Mouse (Mus musculus): Measurements from ENCODE around the gene Rbm8a.

DNA sequence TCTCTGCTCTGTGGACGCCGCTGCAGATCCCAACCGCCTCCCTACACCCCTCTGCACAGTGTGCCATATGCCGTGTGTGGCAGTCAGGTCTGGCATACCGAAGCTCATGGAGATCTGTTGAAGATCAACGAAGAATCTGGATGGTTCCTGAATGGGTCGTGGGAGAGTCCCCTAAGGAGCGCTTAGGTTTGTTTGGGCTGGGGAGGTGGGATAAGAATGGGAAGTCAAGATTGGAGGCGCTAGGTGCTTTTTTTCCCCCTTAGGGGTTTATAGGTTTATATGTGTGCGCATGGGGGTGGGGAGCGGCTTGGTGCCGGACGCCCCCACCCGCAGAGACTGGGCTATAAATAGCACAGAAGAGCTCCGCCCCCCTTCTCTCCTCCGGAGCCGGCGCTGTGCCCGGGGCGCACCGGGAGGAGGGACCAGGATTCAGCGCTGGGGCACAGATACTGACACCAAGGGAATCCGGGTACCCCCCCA is 33.5 kb upstream of the Rbm8a start, which contains the start of gene Ankrd34a:
- TF ChIP-seq EP300 (IDR thresholded peaks at IDR 0.05; ENCODE audit: low read depth in 1 of 2, low read length in 2 of 2) (no peak), CTCF (IDR thresholded peaks at IDR 0.05 in 2 of 3, conservative IDR thresholded peaks at IDR 0.05 in 1 of 3; ENCODE audit: control insufficient read depth in 1 of 3, insufficient read depth in 1 of 3, low read depth in 2 of 3, low read length in 3 of 3, poor library complexity in 1 of 3, severe bottlenecking in 1 of 3) (no peak), KAT2A (conservative IDR thresholded peaks at IDR 0.05; ENCODE audit: low read depth, low read length) (no peak), MAZ (IDR thresholded peaks at IDR 0.05; ENCODE audit: low read depth, low read length) (no peak), USF1 (IDR thresholded peaks at IDR 0.05; ENCODE audit: low read depth, low read length) (no peak), MAX (IDR thresholded peaks at IDR 0.05; ENCODE audit: low read length) (no peak), TAL1 (IDR thresholded peaks at IDR 0.05; ENCODE audit: low read length) (no peak), POLR2A (IDR thresholded peaks at IDR 0.05; ENCODE audit: control insufficient read depth in 1 of 2, insufficient read depth in 1 of 2, low read depth in 1 of 2, low read length in 2 of 2, poor library complexity in 1 of 2) (no peak), ELF1 (IDR thresholded peaks at IDR 0.05; ENCODE audit: low read depth, low read length) (no peak), ZC3H11A (IDR thresholded peaks at IDR 0.05; ENCODE audit: low read depth, low read length) (no peak), GATA1 (IDR thresholded peaks at IDR 0.05; ENCODE audit: low read depth, low read length) (no peak)

All from MEL (cell line).